Mouse (Mus musculus): Measurements from ENCODE around the gene Zfp704.

Zfp704 gene

GRCm38 (mm10) chr3:9465731-9466130, 144.2 kb downstream of the Zfp704 start:
- no peak for DNase-seq (ENCODE audit: low read depth, low spot score)

GRCm38 (mm10) chr3:9461660-9462059, 148.2 kb downstream of the Zfp704 start:
- no peak for DNase-seq (ENCODE audit: low read depth, low spot score)

- no peak for DNase-seq (ENCODE audit: low read depth, low spot score)
Observed at GRCm38 (mm10) chr3:9460284-9460683, 149.6 kb downstream of the Zfp704 start.

GRCm38 (mm10) chr3:9456380-9456890, 153.4 kb downstream of the Zfp704 start:
- DNase-seq (ENCODE audit: low read depth, low spot score) = no peak

- DNase-seq (ENCODE audit: low read depth, low spot score) = no peak
Observed at GRCm38 (mm10) chr3:9455351-9455750, 154.5 kb downstream of the Zfp704 start.

GRCm38 (mm10) chr3:9454556-9455330, 155.1 kb downstream of the Zfp704 start:
- DNase-seq (ENCODE audit: low read depth, low spot score) = peak; percentile 62

- no peak for DNase-seq (ENCODE audit: low read depth, low spot score)
Observed at GRCm38 (mm10) chr3:9450521-9450920, 159.4 kb downstream of the Zfp704 start.

GRCm38 (mm10) chr3:9449261-9450007, 160.5 kb downstream of the Zfp704 start:
- no peak for DNase-seq (ENCODE audit: low read depth, low spot score)

GRCm38 (mm10) chr3:9448541-9448940, 161.3 kb downstream of the Zfp704 start:
- DNase-seq (ENCODE audit: low read depth, low spot score) = no peak

GRCm38 (mm10) chr3:9444558-9444957, 165.3 kb downstream of the Zfp704 start:
- DNase-seq (ENCODE audit: low read depth, low spot score) = no peak

- DNase-seq (ENCODE audit: low read depth, low spot score) = no peak
Observed at GRCm38 (mm10) chr3:9443981-9444380, 165.9 kb downstream of the Zfp704 start.

GRCm38 (mm10) chr3:9443476-9443875, 166.4 kb downstream of the Zfp704 start:
- no peak for DNase-seq (ENCODE audit: low read depth, low spot score)

- peak; percentile 68 for DNase-seq (ENCODE audit: low read depth, low spot score)
Observed at GRCm38 (mm10) chr3:9441566-9442540, 168.0 kb downstream of the Zfp704 start.

- no peak for DNase-seq (ENCODE audit: low read depth, low spot score)
Observed at GRCm38 (mm10) chr3:9440466-9440865, 169.4 kb downstream of the Zfp704 start.

GRCm38 (mm10) chr3:9439619-9440286, 170.1 kb downstream of the Zfp704 start:
- DNase-seq (ENCODE audit: low read depth, low spot score) = no peak

GRCm38 (mm10) chr3:9436256-9436655, 173.6 kb downstream of the Zfp704 start:
- DNase-seq (ENCODE audit: low read depth, low spot score) = no peak

GRCm38 (mm10) chr3:9434394-9435175, 175.3 kb downstream of the Zfp704 start:
- DNase-seq (ENCODE audit: low read depth, low spot score) = no peak

- no peak for DNase-seq (ENCODE audit: low read depth, low spot score)
Observed at GRCm38 (mm10) chr3:9432796-9433526, 176.9 kb downstream of the Zfp704 start.

GRCm38 (mm10) chr3:9432226-9432625, 177.7 kb downstream of the Zfp704 start:
- no peak for DNase-seq (ENCODE audit: low read depth, low spot score)

Measured in telencephalon, adult 2 months (tissue).